Mouse (Mus musculus): ENCODE data around the gene Fgfr2. TPM values are rescaled to one million over a fixed set of nuclear protein-coding genes. Genes with fewer than 3 reads are reported as not detected.

The Fgfr2 gene
- polyA plus RNA-seq, 1 experiment from 2014 or later = 106 TPM

DNA sequence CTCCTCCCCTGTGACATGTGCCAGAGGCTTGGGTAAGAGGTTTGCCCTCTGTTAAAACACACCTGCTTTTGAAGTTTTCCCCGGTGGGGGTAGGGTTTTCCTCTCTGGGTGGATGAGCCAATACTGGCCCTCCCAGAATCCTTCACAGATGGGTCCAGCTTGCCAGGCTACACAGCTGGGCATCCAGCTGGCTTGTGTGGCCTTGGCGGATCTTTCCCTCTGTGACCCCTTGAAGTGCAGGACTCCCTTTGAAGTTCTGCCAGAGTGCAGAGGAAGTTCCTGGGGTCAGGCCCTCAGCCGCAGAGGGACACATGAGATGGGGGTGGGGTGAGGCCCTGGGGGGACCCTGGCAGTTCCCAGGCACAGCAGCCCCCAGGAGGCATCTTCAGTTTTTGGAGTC, 507.8 kb downstream of the Fgfr2 start:
- H3K27ac ChIP-seq (replicated peaks; ENCODE audit: low read depth, low read length) = no peak overlapping the region
- no peak overlapping the region for H3K9ac ChIP-seq (ENCODE audit: low read depth, low read length)
- H3K4me1 ChIP-seq (ENCODE audit: control insufficient read depth, insufficient read depth, low read length) = no peaks in the 10 kb centered on the region
- no peaks in the 10 kb centered on the region for H3K36me3 ChIP-seq (ENCODE audit: control insufficient read depth, insufficient read depth, low read length)
- H3K4me3 ChIP-seq (ENCODE audit: low read depth, low read length) = no peak overlapping the region
- no peak for DNase-seq (ENCODE audit: low spot score)
- 12% methylated on average over 2 of the region's 3 CpGs for WGBS
- H3K27me3 ChIP-seq (replicated peaks; ENCODE audit: control insufficient read depth, insufficient read depth, low read length) = no peaks in the 10 kb centered on the region
- ATAC-seq (ENCODE audit: low read depth) = no peak
- H3K4me2 ChIP-seq (ENCODE audit: low read depth, low read length) = no peak overlapping the region
- H3K9me3 ChIP-seq (ENCODE audit: control insufficient read depth, low read length) = no peaks in the 10 kb centered on the region

GRCm38 (mm10) chr7:132611530-132611929, 511.6 kb downstream of the Fgfr2 start:
- H3K27ac ChIP-seq (replicated peaks; ENCODE audit: low read depth, low read length) = no peak overlapping the region
- no peak overlapping the region for H3K4me3 ChIP-seq (ENCODE audit: low read depth, low read length)
- no peaks in the 10 kb centered on the region for H3K9me3 ChIP-seq (ENCODE audit: control insufficient read depth, low read length)
- H3K9ac ChIP-seq (ENCODE audit: low read depth, low read length) = no peak overlapping the region
- DNase-seq (ENCODE audit: low spot score) (no peak), ATAC-seq (ENCODE audit: low read depth) (no peak)
- H3K27me3 ChIP-seq (replicated peaks; ENCODE audit: control insufficient read depth, insufficient read depth, low read length) = no peaks in the 10 kb centered on the region
- no peak overlapping the region for H3K4me2 ChIP-seq (ENCODE audit: low read depth, low read length)
- 95% methylated on average over 8 of the region's 8 CpGs for WGBS
- no peaks in the 10 kb centered on the region for H3K36me3 ChIP-seq (ENCODE audit: control insufficient read depth, insufficient read depth, low read length)
- no peaks in the 10 kb centered on the region for H3K4me1 ChIP-seq (ENCODE audit: control insufficient read depth, insufficient read depth, low read length)

DNA sequence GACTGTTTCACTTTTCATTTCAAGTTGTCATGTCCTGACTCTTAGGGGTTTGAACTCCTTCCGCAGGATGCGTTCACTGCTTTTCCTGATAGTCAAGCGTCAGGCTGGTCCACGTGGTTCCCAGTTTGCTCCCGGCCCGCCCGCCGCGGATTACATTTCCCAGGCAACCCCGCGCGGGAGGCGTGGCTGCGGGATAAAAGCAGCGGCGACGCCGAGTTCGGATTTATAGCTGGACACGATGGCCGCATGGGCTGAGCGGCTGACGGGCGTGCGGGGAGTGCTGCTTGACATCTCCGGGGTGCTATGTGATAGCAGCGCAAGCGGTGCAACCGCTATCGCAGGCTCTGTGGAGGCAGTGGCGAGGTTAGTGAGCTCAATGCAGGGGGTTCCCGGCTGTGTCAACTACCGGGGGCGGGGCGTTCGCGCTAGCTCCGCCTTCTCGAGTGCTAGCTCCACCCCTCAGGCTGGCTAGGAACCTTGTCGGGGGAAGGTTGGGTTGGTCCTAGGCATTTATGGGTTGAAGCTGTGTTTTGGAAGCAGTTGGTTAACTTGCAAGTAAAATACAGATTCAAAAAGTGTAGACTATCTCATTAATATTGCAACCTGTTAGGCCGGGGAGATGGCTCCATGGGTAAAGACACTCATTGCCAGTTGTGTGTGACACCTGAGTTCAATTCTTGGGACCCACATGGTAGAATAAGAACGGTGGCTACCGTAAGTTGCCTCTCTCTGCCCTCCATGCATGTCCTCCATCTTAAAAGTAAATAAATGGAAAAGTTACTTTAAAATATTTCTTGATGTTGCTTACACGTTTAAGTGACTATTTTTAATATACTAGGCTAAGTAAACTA, 512.5 kb downstream of the Fgfr2 start, which contains the start of gene Lhpp:
Gene Lhpp (plus strand): TSS at position 171 of the 851 bp plus-strand sequence.
- ATAC-seq (ENCODE audit: low read depth) (peak; percentile 90), DNase-seq (ENCODE audit: low spot score) (peak; percentile 88)
- no peaks in the 10 kb centered on the region for H3K4me1 ChIP-seq (ENCODE audit: control insufficient read depth, insufficient read depth, low read length)
- no peak within 1 kb of the TSS for H3K27ac ChIP-seq (replicated peaks; ENCODE audit: low read depth, low read length)
- H3K27me3 ChIP-seq (replicated peaks; ENCODE audit: control insufficient read depth, insufficient read depth, low read length) = no peaks in the 10 kb centered on the region
- H3K9ac ChIP-seq (ENCODE audit: low read depth, low read length) = peak within 1 kb of the TSS; percentile 55
- no peaks in the 10 kb centered on the region for H3K9me3 ChIP-seq (ENCODE audit: control insufficient read depth, low read length)
- H3K36me3 ChIP-seq (ENCODE audit: control insufficient read depth, insufficient read depth, low read length) = no peaks in the 10 kb centered on the region
- 8% methylated on average over 44 of the region's 44 CpGs for WGBS
- H3K4me2 ChIP-seq (ENCODE audit: low read depth, low read length) = peak within 1 kb of the TSS; percentile 59
- peak within 1 kb of the TSS; percentile 53 for H3K4me3 ChIP-seq (ENCODE audit: low read depth, low read length)

DNA sequence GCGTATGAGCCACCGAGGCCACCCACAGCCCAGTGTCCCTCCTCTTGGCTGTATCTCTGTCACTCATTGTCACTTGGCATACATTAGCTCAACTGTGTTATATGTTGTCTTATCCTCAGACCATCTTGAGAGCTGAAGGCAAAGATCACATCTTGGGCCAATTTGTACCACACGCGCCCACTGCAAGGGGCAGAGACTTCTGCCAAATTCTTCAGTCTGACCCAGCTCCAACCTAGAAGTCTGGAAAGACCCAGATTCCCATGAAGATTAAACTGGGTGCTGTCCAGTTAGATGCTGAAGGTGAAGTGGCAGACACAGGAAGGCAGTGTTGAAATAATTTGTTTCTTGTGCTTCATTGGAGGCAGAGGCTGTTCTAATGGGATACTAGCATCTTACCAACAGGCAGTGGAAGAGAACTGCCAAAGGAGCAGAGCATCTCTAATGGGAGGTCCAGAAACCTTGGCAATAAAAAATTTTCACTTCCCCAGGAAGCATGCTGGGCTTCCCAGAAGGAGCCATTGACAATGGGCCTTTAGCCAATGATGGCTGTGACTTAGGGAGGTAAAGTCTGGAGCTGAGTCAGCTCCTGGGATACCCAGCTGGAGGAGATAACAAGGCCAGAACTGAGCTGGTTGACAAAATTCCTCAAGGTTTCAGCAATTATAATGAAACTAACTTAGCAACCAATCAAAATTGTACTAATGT, 514.7 kb downstream of the Fgfr2 start:
- no peak overlapping the region for H3K9ac ChIP-seq (ENCODE audit: low read depth, low read length)
- H3K9me3 ChIP-seq (ENCODE audit: control insufficient read depth, low read length) = no peaks in the 10 kb centered on the region
- no peak for DNase-seq (ENCODE audit: low spot score)
- WGBS = 84% methylated on average over 4 of the region's 4 CpGs
- peaks cover 10% of the 10 kb centered on the region for H3K27me3 ChIP-seq (replicated peaks; ENCODE audit: control insufficient read depth, insufficient read depth, low read length)
- no peak overlapping the region for H3K4me3 ChIP-seq (ENCODE audit: low read depth, low read length)
- H3K4me2 ChIP-seq (ENCODE audit: low read depth, low read length) = no peak overlapping the region
- no peaks in the 10 kb centered on the region for H3K4me1 ChIP-seq (ENCODE audit: control insufficient read depth, insufficient read depth, low read length)
- no peak overlapping the region for H3K27ac ChIP-seq (replicated peaks; ENCODE audit: low read depth, low read length)
- ATAC-seq (ENCODE audit: low read depth) = no peak
- H3K36me3 ChIP-seq (ENCODE audit: control insufficient read depth, insufficient read depth, low read length) = no peaks in the 10 kb centered on the region

- DNase-seq (ENCODE audit: low spot score) = no peak
- Histone ChIP-seq H3K4me3 (ENCODE audit: low read depth, low read length) (no peak overlapping the region), H3K9ac (ENCODE audit: low read depth, low read length) (no peak overlapping the region), H3K4me1 (ENCODE audit: control insufficient read depth, insufficient read depth, low read length) (no peaks in the 10 kb centered on the region), H3K4me2 (ENCODE audit: low read depth, low read length) (no peak overlapping the region), H3K36me3 (ENCODE audit: control insufficient read depth, insufficient read depth, low read length) (no peaks in the 10 kb centered on the region), H3K9me3 (ENCODE audit: control insufficient read depth, low read length) (no peaks in the 10 kb centered on the region), H3K27me3 (replicated peaks; ENCODE audit: control insufficient read depth, insufficient read depth, low read length) (peaks cover 38% of the 10 kb centered on the region), H3K27ac (replicated peaks; ENCODE audit: low read depth, low read length) (no peak overlapping the region)
- 45% methylated on average over 5 of the region's 5 CpGs for WGBS
- ATAC-seq (ENCODE audit: low read depth) = no peak
Observed at GRCm38 (mm10) chr7:132605689-132606088, 517.5 kb downstream of the Fgfr2 start.

GRCm38 (mm10) chr7:132604720-132605119, 518.4 kb downstream of the Fgfr2 start:
- H3K27ac ChIP-seq (replicated peaks; ENCODE audit: low read depth, low read length) = no peak overlapping the region
- no peak for ATAC-seq (ENCODE audit: low read depth)
- no peaks in the 10 kb centered on the region for H3K9me3 ChIP-seq (ENCODE audit: control insufficient read depth, low read length)
- H3K27me3 ChIP-seq (replicated peaks; ENCODE audit: control insufficient read depth, insufficient read depth, low read length) = peaks cover 48% of the 10 kb centered on the region
- no peaks in the 10 kb centered on the region for H3K36me3 ChIP-seq (ENCODE audit: control insufficient read depth, insufficient read depth, low read length)
- WGBS = 86% methylated on average over 4 of the region's 4 CpGs
- no peak overlapping the region for H3K4me2 ChIP-seq (ENCODE audit: low read depth, low read length)
- H3K9ac ChIP-seq (ENCODE audit: low read depth, low read length) = no peak overlapping the region
- no peak overlapping the region for H3K4me3 ChIP-seq (ENCODE audit: low read depth, low read length)
- DNase-seq (ENCODE audit: low spot score) = no peak
- 0 out of 2 replicates have a peak, but pooled peaks cover 5% of the 10 kb centered on the region for H3K4me1 ChIP-seq (ENCODE audit: control insufficient read depth, insufficient read depth, low read length)

DNA sequence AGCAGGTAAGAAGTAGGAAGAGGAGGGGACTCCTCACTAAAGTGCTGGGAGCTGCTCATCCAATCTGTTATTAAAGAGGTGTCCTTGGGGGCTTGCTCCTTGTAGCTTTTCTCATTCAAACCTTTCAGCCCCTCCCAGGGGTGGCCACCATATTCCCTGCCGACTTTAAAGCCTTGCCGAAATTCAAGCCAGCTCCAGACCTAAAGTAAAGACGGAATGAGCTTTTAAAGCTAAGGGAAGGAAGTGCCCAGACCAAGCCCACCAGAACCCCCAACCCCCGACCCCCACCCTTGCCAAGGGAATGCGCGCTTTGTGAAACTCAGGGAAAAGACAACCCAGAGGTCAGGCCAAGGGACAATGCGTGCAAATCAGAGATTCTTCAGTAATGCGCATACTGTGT, 522.2 kb downstream of the Fgfr2 start:
- H3K4me2 ChIP-seq (ENCODE audit: low read depth, low read length) = no peak overlapping the region
- H3K4me1 ChIP-seq (ENCODE audit: control insufficient read depth, insufficient read depth, low read length) = peaks cover 13% of the 10 kb centered on the region
- no peaks in the 10 kb centered on the region for H3K36me3 ChIP-seq (ENCODE audit: control insufficient read depth, insufficient read depth, low read length)
- no peaks in the 10 kb centered on the region for H3K9me3 ChIP-seq (ENCODE audit: control insufficient read depth, low read length)
- peaks cover 86% of the 10 kb centered on the region for H3K27me3 ChIP-seq (replicated peaks; ENCODE audit: control insufficient read depth, insufficient read depth, low read length)
- 6% methylated on average over 8 of the region's 8 CpGs for WGBS
- H3K4me3 ChIP-seq (ENCODE audit: low read depth, low read length) = no peak overlapping the region
- ATAC-seq (ENCODE audit: low read depth) = no peak
- no peak overlapping the region for H3K27ac ChIP-seq (replicated peaks; ENCODE audit: low read depth, low read length)
- DNase-seq (ENCODE audit: low spot score) = no peak
- H3K9ac ChIP-seq (ENCODE audit: low read depth, low read length) = no peak overlapping the region

DNA sequence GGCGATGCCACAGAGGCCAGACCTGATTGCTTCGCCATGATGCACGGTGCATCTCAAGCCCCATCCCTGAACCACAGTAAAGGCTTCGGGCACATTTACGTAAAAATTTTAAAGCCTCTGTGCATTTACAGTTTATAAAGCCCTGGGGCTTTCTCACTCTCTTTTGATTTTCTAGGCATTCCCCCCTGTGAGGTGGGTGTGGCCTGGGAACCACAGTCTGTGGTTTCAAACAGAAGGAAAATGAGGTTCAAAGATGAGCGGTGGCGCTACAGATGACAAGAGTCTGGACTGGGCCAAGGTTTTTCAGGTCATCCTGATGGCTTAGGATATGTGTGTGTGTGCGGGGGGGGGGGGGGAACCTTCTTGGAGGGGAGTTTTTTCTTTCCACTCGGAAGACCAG, 523.1 kb downstream of the Fgfr2 start:
- 2% methylated on average over 9 of the region's 9 CpGs for whole genome bisulfite sequencing
- Histone ChIP-seq H3K4me2 (ENCODE audit: low read depth, low read length) (peak overlapping the region; percentile 83), H3K4me3 (ENCODE audit: low read depth, low read length) (peak overlapping the region; percentile 41), H3K27me3 (replicated peaks; ENCODE audit: control insufficient read depth, insufficient read depth, low read length) (peaks cover 95% of the 10 kb centered on the region), H3K9me3 (ENCODE audit: control insufficient read depth, low read length) (no peaks in the 10 kb centered on the region), H3K4me1 (ENCODE audit: control insufficient read depth, insufficient read depth, low read length) (peaks cover 13% of the 10 kb centered on the region), H3K27ac (replicated peaks; ENCODE audit: low read depth, low read length) (no peak overlapping the region), H3K36me3 (ENCODE audit: control insufficient read depth, insufficient read depth, low read length) (no peaks in the 10 kb centered on the region), H3K9ac (ENCODE audit: low read depth, low read length) (0 out of 2 replicates have a peak overlapping the region, but pooled peaks have one; percentile 25)
- no peak for DNase-seq (ENCODE audit: low spot score)
- no peak for ATAC-seq (ENCODE audit: low read depth)
